Mouse (Mus musculus) 3T3-L1 (cell line): ENCODE measurements around the gene Supt5.
"Not testable (repeated sequence)": the region's sequence is repeated elsewhere in the genome, so short reads cannot be mapped to it uniquely, and the experiment has no call there.

ENCODE experiments used
- DNase-seq: peaks from one replicate; pipeline ENCODE4 v3.0.0-alpha.2; 2015; ENCODE audit warnings: low read depth, low spot score

The Supt5 gene

GRCm38 (mm10) chr7:28338108-28338998 is at the start of gene Supt5:
Supt5 (minus strand) TSS chr7:28338746.
- DNase-seq: peak; percentile 98

GRCm38 (mm10) chr7:28387384-28387783 is 48.8 kb upstream of the Supt5 start:
- DNase-seq: not testable (repeated sequence)

GRCm38 (mm10) chr7:28386877-28387276 is 48.3 kb upstream of the Supt5 start:
- not testable (repeated sequence) for DNase-seq

GRCm38 (mm10) chr7:28386462-28386861 is 47.9 kb upstream of the Supt5 start:
- peak; percentile 87 for DNase-seq

- DNase-seq: no peak
Observed at GRCm38 (mm10) chr7:28386007-28386406, 47.5 kb upstream of the Supt5 start.

- DNase-seq: no peak
Observed at GRCm38 (mm10) chr7:28385196-28385595, 46.6 kb upstream of the Supt5 start.

- DNase-seq: no peak
Observed at GRCm38 (mm10) chr7:28384162-28384561, 45.6 kb upstream of the Supt5 start.

- peak; percentile 68 for DNase-seq
Observed at GRCm38 (mm10) chr7:28383606-28384005, 45.1 kb upstream of the Supt5 start.

- peak; percentile 82 for DNase-seq
Observed at GRCm38 (mm10) chr7:28382981-28383396, 44.4 kb upstream of the Supt5 start.

- DNase-seq: no peak
Observed at GRCm38 (mm10) chr7:28382347-28382951, 43.9 kb upstream of the Supt5 start.

GRCm38 (mm10) chr7:28381938-28382337 is 43.4 kb upstream of the Supt5 start:
- peak; percentile 83 for DNase-seq

- peak; percentile 94 for DNase-seq
Observed at GRCm38 (mm10) chr7:28381017-28381790, 42.7 kb upstream of the Supt5 start.

GRCm38 (mm10) chr7:28380237-28381016 is 41.9 kb upstream of the Supt5 start, which contains the start of gene Zfp36:
Zfp36 (minus strand) TSS chr7:28380253.
- no peak for DNase-seq

GRCm38 (mm10) chr7:28378769-28379651 is 40.5 kb upstream of the Supt5 start:
- peak; percentile 86 for DNase-seq

GRCm38 (mm10) chr7:28378066-28378690 is 39.6 kb upstream of the Supt5 start:
- peak; percentile 60 for DNase-seq

- no peak for DNase-seq
Observed at GRCm38 (mm10) chr7:28377190-28378065, 38.9 kb upstream of the Supt5 start.

GRCm38 (mm10) chr7:28376011-28376771 is 37.6 kb upstream of the Supt5 start:
- peak; percentile 74 for DNase-seq
